Mouse (Mus musculus): ENCODE measurements around the gene Spag6. TPM values are rescaled to one million over a fixed set of nuclear protein-coding genes. Genes with fewer than 3 reads are reported as not detected.

Spag6 gene
- polyA plus RNA-seq, 1 experiment from 2014 or later, result 0.09 TPM

- H3K4me2 ChIP-seq (replicated peaks; ENCODE audit: low read depth, low read length), result 0 out of 2 replicates have a peak overlapping the region, but pooled peaks have one; percentile 75
- peaks cover 7% of the 10 kb centered on the region; the same call in 1 of the 2 replicates for H3K4me1 ChIP-seq (ENCODE audit: control insufficient read depth, insufficient read depth, low read length)
- H3K9me3 ChIP-seq (ENCODE audit: control insufficient read depth, low read length), result no peaks in the 10 kb centered on the region
- H3K36me3 ChIP-seq (ENCODE audit: control insufficient read depth, insufficient read depth, low read length), result no peaks in the 10 kb centered on the region
- H3K27ac ChIP-seq (ENCODE audit: low read depth, low read length), result no peak overlapping the region
- no peak overlapping the region for H3K9ac ChIP-seq (ENCODE audit: low read depth, low read length)
- peaks cover 3% of the 10 kb centered on the region; the same call in 1 of the 2 replicates for H3K27me3 ChIP-seq (ENCODE audit: control insufficient read depth, insufficient read depth, low read length)
- H3K4me3 ChIP-seq (ENCODE audit: low read length), result no peak overlapping the region
- 67% methylated on average over 4 of the region's 4 CpGs for WGBS
- ATAC-seq (ENCODE audit: low FRiP score, low TSS enrichment), result no peak
These were observed 19.5 kb upstream of the Spag6 start for GRCm38 (mm10) chr2:18674193-18674902.

DNA sequence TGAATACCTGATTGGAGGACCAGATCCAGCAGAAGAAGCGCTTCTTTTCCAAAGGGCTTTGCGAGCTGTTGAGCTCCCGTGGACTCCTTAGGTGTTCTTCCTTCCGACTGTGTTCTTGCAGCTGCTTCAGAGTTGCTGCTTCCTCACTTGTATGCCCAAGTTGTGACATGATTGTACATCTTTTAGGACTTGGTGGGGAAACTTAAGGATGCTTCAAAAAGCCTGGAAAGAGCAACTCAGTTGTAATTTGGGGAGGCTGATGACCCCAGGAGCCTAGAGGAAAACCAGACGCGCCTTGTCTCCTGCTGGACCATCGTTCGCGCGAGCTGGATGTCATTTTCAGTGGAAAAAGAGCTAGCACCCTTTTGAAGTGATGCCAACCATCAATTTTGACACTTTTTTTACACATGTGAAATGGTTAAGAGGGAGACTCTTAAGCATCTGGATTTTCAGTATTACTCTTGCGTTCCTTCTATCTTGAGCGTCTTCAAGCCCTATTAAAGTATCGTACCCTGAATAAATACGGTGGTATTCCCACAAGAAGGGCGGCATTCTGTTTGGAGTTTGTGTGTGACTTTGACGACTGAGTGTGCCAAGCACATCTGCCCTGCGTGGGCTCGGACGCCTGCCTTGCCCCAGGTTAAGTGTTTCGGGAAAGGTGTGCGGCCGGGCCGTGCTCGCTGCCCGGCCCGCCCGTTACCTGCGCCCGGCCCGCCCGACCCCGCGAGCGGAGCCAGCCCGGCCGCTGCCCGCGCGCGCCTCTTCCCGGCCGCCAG, 18.0 kb upstream of the Spag6 start:
- Histone ChIP-seq H3K27ac (ENCODE audit: low read depth, low read length) (peak overlapping the region; percentile 65; the same call in 1 of the 2 replicates), H3K27me3 (ENCODE audit: control insufficient read depth, insufficient read depth, low read length) (peaks cover 3% of the 10 kb centered on the region; the same call in 1 of the 2 replicates), H3K36me3 (ENCODE audit: control insufficient read depth, insufficient read depth, low read length) (no peaks in the 10 kb centered on the region), H3K9me3 (ENCODE audit: control insufficient read depth, low read length) (no peaks in the 10 kb centered on the region), H3K4me2 (replicated peaks; ENCODE audit: low read depth, low read length) (peak overlapping the region; percentile 81), H3K9ac (ENCODE audit: low read depth, low read length) (peak overlapping the region; percentile 91), H3K4me1 (ENCODE audit: control insufficient read depth, insufficient read depth, low read length) (peaks cover 15% of the 10 kb centered on the region; the same call in 1 of the 2 replicates), H3K4me3 (ENCODE audit: low read length) (peak overlapping the region; percentile 84)
- ATAC-seq (ENCODE audit: low FRiP score, low TSS enrichment), result no peak
- WGBS, result 11% methylated on average over 33 of the region's 42 CpGs

DNA sequence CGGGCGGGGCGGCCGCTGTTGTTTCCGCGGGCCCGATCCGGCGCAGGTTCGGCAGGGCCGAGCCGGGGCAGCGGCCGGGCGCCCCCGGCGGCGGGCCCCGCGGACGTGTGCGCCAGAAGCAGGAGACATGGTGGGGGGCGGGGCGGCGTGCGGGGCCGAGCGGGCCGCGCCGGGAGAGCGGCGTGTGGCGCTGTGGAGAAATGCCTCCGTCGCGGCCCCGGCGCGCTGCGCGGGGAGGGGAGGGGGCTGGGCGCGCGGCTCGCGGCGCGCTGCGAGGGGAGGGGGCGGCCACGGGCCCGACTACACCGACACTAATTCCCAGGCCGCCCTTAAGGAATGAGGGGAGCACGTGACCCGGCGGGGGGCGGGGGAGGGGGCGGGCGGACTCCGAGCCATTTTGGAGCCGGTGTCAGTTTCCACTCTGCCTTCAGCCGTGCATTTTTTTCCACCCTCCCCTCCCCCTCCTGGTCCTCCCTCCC, 17.3 kb upstream of the Spag6 start:
- 0% methylated on average over 25 of the region's 64 CpGs for WGBS
- Histone ChIP-seq H3K9ac (ENCODE audit: low read depth, low read length) (peak overlapping the region; percentile 91), H3K27me3 (ENCODE audit: control insufficient read depth, insufficient read depth, low read length) (peaks cover 3% of the 10 kb centered on the region; the same call in 1 of the 2 replicates), H3K36me3 (ENCODE audit: control insufficient read depth, insufficient read depth, low read length) (no peaks in the 10 kb centered on the region), H3K4me2 (replicated peaks; ENCODE audit: low read depth, low read length) (peak overlapping the region; percentile 81), H3K27ac (ENCODE audit: low read depth, low read length) (peak overlapping the region; percentile 93), H3K4me3 (ENCODE audit: low read length) (peak overlapping the region; percentile 84), H3K4me1 (ENCODE audit: control insufficient read depth, insufficient read depth, low read length) (peaks cover 20% of the 10 kb centered on the region; the same call in 1 of the 2 replicates), H3K9me3 (ENCODE audit: control insufficient read depth, low read length) (no peaks in the 10 kb centered on the region)
- ATAC-seq (ENCODE audit: low FRiP score, low TSS enrichment), result peak; percentile 92

- peaks cover 20% of the 10 kb centered on the region; the same call in 1 of the 2 replicates for H3K4me1 ChIP-seq (ENCODE audit: control insufficient read depth, insufficient read depth, low read length)
- peaks cover 4% of the 10 kb centered on the region; the same call in 1 of the 2 replicates for H3K27me3 ChIP-seq (ENCODE audit: control insufficient read depth, insufficient read depth, low read length)
- WGBS, result under 1% methylated on average over 47 of the region's 77 CpGs
- H3K9me3 ChIP-seq (ENCODE audit: control insufficient read depth, low read length), result no peaks in the 10 kb centered on the region
- peak within 1 kb of the TSS; percentile 93 for H3K27ac ChIP-seq (ENCODE audit: low read depth, low read length)
- peak within 1 kb of the TSS; percentile 91 for H3K9ac ChIP-seq (ENCODE audit: low read depth, low read length)
- peak within 1 kb of the TSS; percentile 81 for H3K4me2 ChIP-seq (replicated peaks; ENCODE audit: low read depth, low read length)
- peaks cover under 1% of the 10 kb centered on the region; the same call in 1 of the 2 replicates for H3K36me3 ChIP-seq (ENCODE audit: control insufficient read depth, insufficient read depth, low read length)
- H3K4me3 ChIP-seq (ENCODE audit: low read length), result peak within 1 kb of the TSS; percentile 84
- ATAC-seq (ENCODE audit: low FRiP score, low TSS enrichment), result peak; percentile 80
These were observed 16.8 kb upstream of the Spag6 start, which contains the start of gene Bmi1 for GRCm38 (mm10) chr2:18676936-18677491. Gene Bmi1 (plus strand): TSS chr2:18677018.

GRCm38 (mm10) chr2:18677631-18678471, 16.0 kb upstream of the Spag6 start:
- ATAC-seq (ENCODE audit: low FRiP score, low TSS enrichment), result no peak
- peaks cover 20% of the 10 kb centered on the region; the same call in 1 of the 2 replicates for H3K4me1 ChIP-seq (ENCODE audit: control insufficient read depth, insufficient read depth, low read length)
- H3K36me3 ChIP-seq (ENCODE audit: control insufficient read depth, insufficient read depth, low read length), result peaks cover 9% of the 10 kb centered on the region; the same call in 1 of the 2 replicates
- WGBS, result under 1% methylated on average over 53 of the region's 55 CpGs
- peak overlapping the region; percentile 91 for H3K9ac ChIP-seq (ENCODE audit: low read depth, low read length)
- peak overlapping the region; percentile 84 for H3K4me3 ChIP-seq (ENCODE audit: low read length)
- peaks cover 6% of the 10 kb centered on the region; the same call in 1 of the 2 replicates for H3K27me3 ChIP-seq (ENCODE audit: control insufficient read depth, insufficient read depth, low read length)
- no peaks in the 10 kb centered on the region for H3K9me3 ChIP-seq (ENCODE audit: control insufficient read depth, low read length)
- peak overlapping the region; percentile 81 for H3K4me2 ChIP-seq (replicated peaks; ENCODE audit: low read depth, low read length)
- H3K27ac ChIP-seq (ENCODE audit: low read depth, low read length), result no peak overlapping the region

- Histone ChIP-seq H3K4me3 (ENCODE audit: low read length) (no peak overlapping the region), H3K27me3 (ENCODE audit: control insufficient read depth, insufficient read depth, low read length) (peaks cover 6% of the 10 kb centered on the region; the same call in 1 of the 2 replicates), H3K9me3 (ENCODE audit: control insufficient read depth, low read length) (no peaks in the 10 kb centered on the region), H3K4me1 (ENCODE audit: control insufficient read depth, insufficient read depth, low read length) (peaks cover 17% of the 10 kb centered on the region; the same call in 1 of the 2 replicates), H3K27ac (ENCODE audit: low read depth, low read length) (no peak overlapping the region), H3K9ac (ENCODE audit: low read depth, low read length) (no peak overlapping the region), H3K4me2 (replicated peaks; ENCODE audit: low read depth, low read length) (no peak overlapping the region), H3K36me3 (ENCODE audit: control insufficient read depth, insufficient read depth, low read length) (peaks cover 25% of the 10 kb centered on the region)
- 50% methylated on average over 2 of the region's 2 CpGs for WGBS
- ATAC-seq (ENCODE audit: low FRiP score, low TSS enrichment), result no peak
These were observed 14.1 kb upstream of the Spag6 start for GRCm38 (mm10) chr2:18679701-18680100.

DNA sequence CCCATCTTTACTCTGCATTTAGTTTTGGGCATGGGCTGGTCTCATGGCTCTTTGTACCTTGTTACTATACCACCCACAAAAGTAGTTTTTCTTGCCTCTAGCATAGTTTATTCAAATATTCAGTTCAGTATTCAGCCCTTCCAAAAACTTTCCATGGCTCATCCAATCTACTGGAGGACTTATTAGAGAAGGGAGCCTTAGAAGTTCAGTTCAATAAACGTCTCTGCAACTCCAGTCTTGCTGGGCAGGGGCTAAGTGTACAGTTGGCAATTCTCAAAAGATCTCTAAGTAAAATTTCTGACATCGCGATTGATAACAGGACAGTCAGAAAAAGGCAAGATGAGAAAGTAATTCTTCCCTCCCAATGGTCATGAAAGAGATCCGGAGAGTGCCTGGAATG, 13.3 kb upstream of the Spag6 start:
- H3K4me1 ChIP-seq (ENCODE audit: control insufficient read depth, insufficient read depth, low read length), result peaks cover 17% of the 10 kb centered on the region; the same call in 1 of the 2 replicates
- no peak for ATAC-seq (ENCODE audit: low FRiP score, low TSS enrichment)
- H3K27me3 ChIP-seq (ENCODE audit: control insufficient read depth, insufficient read depth, low read length), result peaks cover 3% of the 10 kb centered on the region; the same call in 1 of the 2 replicates
- H3K9me3 ChIP-seq (ENCODE audit: control insufficient read depth, low read length), result no peaks in the 10 kb centered on the region
- WGBS, result 1% methylated on average over 4 of the region's 4 CpGs
- H3K27ac ChIP-seq (ENCODE audit: low read depth, low read length), result no peak overlapping the region
- peak overlapping the region; percentile 76 for H3K4me2 ChIP-seq (replicated peaks; ENCODE audit: low read depth, low read length)
- H3K9ac ChIP-seq (ENCODE audit: low read depth, low read length), result no peak overlapping the region; the same call in 1 of the 2 replicates
- peaks cover 25% of the 10 kb centered on the region for H3K36me3 ChIP-seq (ENCODE audit: control insufficient read depth, insufficient read depth, low read length)
- peak overlapping the region; percentile 39 for H3K4me3 ChIP-seq (ENCODE audit: low read length)

DNA sequence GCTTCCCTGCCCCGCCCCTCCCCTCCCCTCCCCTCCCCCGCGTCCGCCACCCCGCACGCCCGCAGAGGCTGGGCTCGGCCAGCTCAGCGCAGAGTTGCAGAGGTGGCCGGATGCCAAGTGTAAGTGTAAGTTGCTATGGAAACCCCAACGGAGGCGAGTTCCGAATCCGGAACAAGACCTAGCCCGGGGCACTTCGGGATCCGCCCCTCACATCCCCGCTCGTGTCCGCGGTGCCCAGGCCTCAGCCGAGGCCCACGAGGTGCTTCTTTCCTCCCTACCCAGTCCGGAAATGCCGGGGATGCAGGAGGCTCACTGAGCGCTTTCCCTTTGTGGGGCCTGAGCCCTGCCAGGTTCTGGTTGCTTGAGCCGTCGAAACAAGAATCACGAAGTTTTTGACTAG, 12.9 kb upstream of the Spag6 start:
- Histone ChIP-seq H3K9ac (ENCODE audit: low read depth, low read length) (peak overlapping the region; percentile 47), H3K4me2 (replicated peaks; ENCODE audit: low read depth, low read length) (peak overlapping the region; percentile 76), H3K27me3 (ENCODE audit: control insufficient read depth, insufficient read depth, low read length) (peaks cover 3% of the 10 kb centered on the region; the same call in 1 of the 2 replicates), H3K36me3 (ENCODE audit: control insufficient read depth, insufficient read depth, low read length) (peaks cover 25% of the 10 kb centered on the region), H3K27ac (ENCODE audit: low read depth, low read length) (no peak overlapping the region), H3K9me3 (ENCODE audit: control insufficient read depth, low read length) (no peaks in the 10 kb centered on the region), H3K4me3 (ENCODE audit: low read length) (peak overlapping the region; percentile 39), H3K4me1 (ENCODE audit: control insufficient read depth, insufficient read depth, low read length) (peaks cover 14% of the 10 kb centered on the region; the same call in 1 of the 2 replicates)
- ATAC-seq (ENCODE audit: low FRiP score, low TSS enrichment), result peak; percentile 21; the same call in 1 of the 2 replicates
- under 1% methylated on average over 28 of the region's 29 CpGs for WGBS

All from kidney, embryonic 14.5 days (tissue).